In genomic region chr2:105507160-105507559, GRCm38 (mm10) we compare ENCODE assay signal across 25 mouse cellular contexts.
DNase-seq lines count a peak whose midpoint lies in the region; ATAC-seq and TF ChIP-seq lines count a peak whose summit lies in the region.
"Had no signal": no experiment of that assay in that cellular context is flagged by ENCODE, and none has a peak within 500 bp of the region (broad histone marks: within the 10 kb centered on the region; RNA-seq: fewer than 3 reads in every experiment).

No protein-coding gene starts in this region.

- DNase-seq in heart, adult 8-10 months (ENCODE audit: low spot score) = no peak
- DNase-seq in heart, adult 9 months (ENCODE audit: low spot score in 2 of 2) = no peak
- DNase-seq in heart, postnatal 0 days (ENCODE audit: low spot score) = no peak
- DNase-seq in heart, adult 18-20 months = no peak
- DNase-seq in limb, embryonic 11.5 days (ENCODE audit: low spot score) = peak; percentile 10
- DNase-seq: adrenal gland, postnatal 10 days; adrenal gland, postnatal 36 days; B cell, adult 2 months; cerebellum, adult 18-20 months; cerebellum, adult 9-10 months; cerebellum, postnatal 14 days; gastrocnemius, postnatal 25 days; heart, postnatal 10 days; kidney, adult 18-20 months; kidney, adult 9 months had no signal

- ATAC-seq in heart, embryonic 11.5 days (replicated peaks; ENCODE audit: insufficient number of reproducible peaks, low FRiP score, low TSS enrichment) = peak; percentile 55; the same call in 1 of the 2 replicates
- ATAC-seq in heart, embryonic 14.5 days (ENCODE audit: insufficient number of reproducible peaks, insufficient read depth, low FRiP score, low read depth) = peak; percentile 54; the same call in 1 of the 2 replicates
- ATAC-seq in heart, postnatal 0 days (ENCODE audit: insufficient read depth, low read depth) = peak; percentile 50
- ATAC-seq in limb, embryonic 11.5 days (ENCODE audit: insufficient number of reproducible peaks, low FRiP score, low TSS enrichment, low read depth) = no peak
- ATAC-seq: forebrain, embryonic 15.5 days; intestine, embryonic 15.5 days; Patski had no signal

- no peaks in the 10 kb centered on the region for H3K36me3 ChIP-seq in heart, embryonic 11.5 days (ENCODE audit: control insufficient read depth, insufficient read depth, low read length)
- no peaks in the 10 kb centered on the region for H3K36me3 ChIP-seq in heart, embryonic 14.5 days (ENCODE audit: control insufficient read depth, insufficient read depth, low read length)
- no peaks in the 10 kb centered on the region for H3K36me3 ChIP-seq in heart, postnatal 0 days (replicated peaks; ENCODE audit: control insufficient read depth, insufficient read depth, low read length)
- H3K36me3 ChIP-seq in limb, embryonic 11.5 days (ENCODE audit: control insufficient read depth, insufficient read depth, low read length) = no peaks in the 10 kb centered on the region
- H3K36me3 ChIP-seq: forebrain, embryonic 12.5 days; forebrain, embryonic 15.5 days; G1E; hindbrain, embryonic 12.5 days; hindbrain, embryonic 15.5 days; intestine, embryonic 15.5 days had no signal

- H3K4me1 ChIP-seq in heart, embryonic 11.5 days (ENCODE audit: control insufficient read depth, insufficient read depth, low read length) = peaks cover 3% of the 10 kb centered on the region; the same call in 1 of the 2 replicates
- peaks cover 11 to 25% of the 10 kb centered on the region in 2 experiments for H3K4me1 ChIP-seq in heart, embryonic 14.5 days (ENCODE audit: control insufficient read depth in 2 of 2, insufficient read depth in 2 of 2, low read length in 2 of 2)
- peaks cover 12% of the 10 kb centered on the region for H3K4me1 ChIP-seq in heart, postnatal 0 days (ENCODE audit: control insufficient read depth, insufficient read depth)
- no peaks in the 10 kb centered on the region for H3K4me1 ChIP-seq in limb, embryonic 11.5 days (ENCODE audit: control insufficient read depth, insufficient read depth, low read length)
- H3K4me1 ChIP-seq: forebrain, embryonic 12.5 days; forebrain, embryonic 15.5 days; hindbrain, embryonic 12.5 days; hindbrain, embryonic 15.5 days; intestine, embryonic 15.5 days had no signal

- no peak for TF ChIP-seq CTCF in heart, postnatal 0 days (IDR thresholded peaks at IDR 0.05; ENCODE audit: low read depth)

- no peak overlapping the region for H3K27ac ChIP-seq in heart, embryonic 11.5 days (ENCODE audit: low read depth, low read length)
- H3K27ac ChIP-seq in heart, embryonic 14.5 days (replicated peaks in 1 of 2; ENCODE audit: control insufficient read depth in 1 of 2, insufficient read depth in 1 of 2, low read depth in 2 of 2, low read length in 2 of 2) = no peak overlapping the region
- H3K27ac ChIP-seq in heart, postnatal 0 days (ENCODE audit: low read depth) = no peak overlapping the region
- no peak overlapping the region for H3K27ac ChIP-seq in limb, embryonic 11.5 days (replicated peaks; ENCODE audit: low read depth, low read length)
- H3K27ac ChIP-seq: forebrain, embryonic 12.5 days; forebrain, embryonic 15.5 days; hindbrain, embryonic 12.5 days; hindbrain, embryonic 15.5 days; intestine, embryonic 15.5 days had no signal

- no peak overlapping the region for H3K9ac ChIP-seq in heart, embryonic 11.5 days (ENCODE audit: low read depth, low read length)
- H3K9ac ChIP-seq in heart, embryonic 14.5 days (ENCODE audit: low read length) = no peak overlapping the region
- no peak overlapping the region for H3K9ac ChIP-seq in heart, postnatal 0 days (replicated peaks; ENCODE audit: low read depth, low read length)
- H3K9ac ChIP-seq in limb, embryonic 11.5 days (ENCODE audit: low read length) = no peak overlapping the region
- H3K9ac ChIP-seq: forebrain, embryonic 12.5 days; forebrain, embryonic 15.5 days; hindbrain, embryonic 12.5 days; hindbrain, embryonic 15.5 days; intestine, embryonic 15.5 days had no signal

- WGBS in heart, embryonic 11.5 days (ENCODE audit: insufficient replicate concordance) = 16% methylated on average over 4 of the region's 4 CpGs
- WGBS in heart, embryonic 14.5 days = 6% methylated on average over 3 of the region's 4 CpGs
- 12% methylated on average over 4 of the region's 4 CpGs for WGBS in heart, postnatal 0 days
- WGBS in limb, embryonic 11.5 days = 27% methylated on average over 4 of the region's 4 CpGs

- H3K27me3 ChIP-seq in heart, embryonic 11.5 days (ENCODE audit: control insufficient read depth, insufficient read depth, low read length) = no peaks in the 10 kb centered on the region
- H3K27me3 ChIP-seq in heart, embryonic 14.5 days (ENCODE audit: control insufficient read depth, insufficient read depth, low read length) = no peaks in the 10 kb centered on the region
- H3K27me3 ChIP-seq in heart, postnatal 0 days (ENCODE audit: control insufficient read depth, insufficient read depth, low read length) = no peaks in the 10 kb centered on the region
- no peaks in the 10 kb centered on the region for H3K27me3 ChIP-seq in limb, embryonic 11.5 days (ENCODE audit: control insufficient read depth, insufficient read depth, low read length)
- H3K27me3 ChIP-seq: CH12.LX; forebrain, embryonic 15.5 days; hindbrain, embryonic 15.5 days; intestine, embryonic 15.5 days had no signal

- no peaks in the 10 kb centered on the region for H3K9me3 ChIP-seq in heart, embryonic 11.5 days (replicated peaks; ENCODE audit: control insufficient read depth, low read length)
- H3K9me3 ChIP-seq in heart, embryonic 14.5 days (ENCODE audit: control insufficient read depth, low read length) = no peaks in the 10 kb centered on the region
- H3K9me3 ChIP-seq in heart, postnatal 0 days (replicated peaks; ENCODE audit: control insufficient read depth, low read length) = no peaks in the 10 kb centered on the region
- no peaks in the 10 kb centered on the region for H3K9me3 ChIP-seq in limb, embryonic 11.5 days (ENCODE audit: control insufficient read depth, low read length)
- H3K9me3 ChIP-seq: forebrain, embryonic 12.5 days; forebrain, embryonic 15.5 days; G1E; hindbrain, embryonic 12.5 days; hindbrain, embryonic 15.5 days; intestine, embryonic 15.5 days had no signal

- H3K4me3 ChIP-seq in heart, embryonic 11.5 days (ENCODE audit: low read depth, low read length) = no peak overlapping the region
- H3K4me3 ChIP-seq in heart, embryonic 14.5 days (ENCODE audit: control insufficient read depth in 1 of 2, insufficient read depth in 1 of 2, low read depth in 1 of 2, low read length in 2 of 2) = no peak overlapping the region
- no peak overlapping the region for H3K4me3 ChIP-seq in heart, postnatal 0 days (ENCODE audit: low read depth, low read length)
- no peak overlapping the region for H3K4me3 ChIP-seq in limb, embryonic 11.5 days (ENCODE audit: low read depth, low read length)
- H3K4me3 ChIP-seq: forebrain, embryonic 12.5 days; forebrain, embryonic 15.5 days; hindbrain, embryonic 12.5 days; hindbrain, embryonic 15.5 days; intestine, embryonic 15.5 days had no signal

- H3K4me2 ChIP-seq in heart, embryonic 11.5 days = peak overlapping the region; percentile 38; the same call in 1 of the 2 replicates
- no peak overlapping the region for H3K4me2 ChIP-seq in heart, embryonic 14.5 days (ENCODE audit: low read length)
- no peak overlapping the region for H3K4me2 ChIP-seq in heart, postnatal 0 days (ENCODE audit: low read depth, low read length)
- H3K4me2 ChIP-seq in limb, embryonic 11.5 days (ENCODE audit: low read depth, severe bottlenecking) = no peak overlapping the region
- H3K4me2 ChIP-seq: forebrain, embryonic 12.5 days; forebrain, embryonic 15.5 days; hindbrain, embryonic 12.5 days; hindbrain, embryonic 15.5 days; intestine, embryonic 15.5 days had no signal

- TF ChIP-seq EP300 in heart, postnatal 0 days (IDR thresholded peaks at IDR 0.05; ENCODE audit: low read depth) = no peak
